Mouse (Mus musculus) neural tube, embryonic 11.5 days (tissue): ENCODE results near the gene Scgb3a1. TPM values are rescaled to one million over a fixed set of nuclear protein-coding genes. Genes with fewer than 3 reads are reported as not detected.

Source experiments
- ATAC-seq: fragments of 200-750 bp; cut with Nextera tagmentation; 2 replicates; pipeline ENCODE4 v1.8.0; 2017; ENCODE audit warnings: moderate number of reproducible peaks, mild to moderate bottlenecking, moderate TSS enrichment, moderate library complexity; ENCODE audit not compliant: insufficient read depth, low FRiP score, low TSS enrichment
- DNase-seq: peaks from one replicate; pipeline ENCODE4 v3.0.0-alpha.2; 2015; ENCODE audit warnings: low spot score
- H3K27ac ChIP-seq: fragments of 300-500 bp; sonication (generic); 2 replicates; pipeline ENCODE4 v1.5.1; 2014; ENCODE audit warnings: low read depth, mild to moderate bottlenecking, low read length
- H3K27me3 ChIP-seq: fragments of 300-500 bp; sonication (generic); 2 replicates; pipeline ENCODE4 v1.6.1; 2014; ENCODE audit warnings: mild to moderate bottlenecking, low read length, mixed read lengths; ENCODE audit not compliant: control insufficient read depth, insufficient read depth
- H3K36me3 ChIP-seq: fragments of 300-500 bp; sonication (generic); 2 replicates; pipeline ENCODE4 v1.6.1; 2014; ENCODE audit warnings: mild to moderate bottlenecking, low read length, moderate library complexity, mixed read lengths; ENCODE audit not compliant: control insufficient read depth, insufficient read depth
- H3K4me1 ChIP-seq: fragments of 300-500 bp; sonication (generic); 2 replicates; pipeline ENCODE4 v1.6.1; 2014; ENCODE audit warnings: low read length, mixed read lengths; ENCODE audit not compliant: control insufficient read depth, insufficient read depth
- H3K4me2 ChIP-seq: fragments of 300-500 bp; sonication (generic); 2 replicates; pipeline ENCODE4 v1.6.1; 2014; ENCODE audit warnings: low read depth, mild to moderate bottlenecking, moderate library complexity
- H3K4me3 ChIP-seq: fragments of 300-500 bp; sonication (generic); 2 replicates; pipeline ENCODE4 v1.5.1; 2014; ENCODE audit warnings: low read depth, low read length
- H3K9ac ChIP-seq: fragments of 300-500 bp; sonication (generic); 2 replicates; pipeline ENCODE4 v1.6.1; 2014; ENCODE audit warnings: mild to moderate bottlenecking, low read length
- H3K9me3 ChIP-seq: fragments of 300-500 bp; sonication (generic); 2 replicates; pipeline ENCODE4 v1.6.1; 2016; ENCODE audit warnings: low read length; ENCODE audit not compliant: control insufficient read depth
- WGBS: fragments of 180-500 bp; shearing (Covaris S2); extraction: QIAGEN DNeasy Blood & Tissue Kit; methylation state at CpG from one replicate; pipeline ENCODE4 v1.1.7; 2014; 5-methylcytosine and 5-hydroxymethylcytosine counted together
- polyA plus RNA-seq: library from polyadenylated mRNA; unstranded; fragments of >200 nt; fragmentation: Nextera tagmentation; extraction: Ambion mirVana; gene quantifications from 2 replicates; pipeline ENCODE4 v1.2.1, GENCODE M21; 2014

Gene Scgb3a1
- polyA plus RNA-seq, 1 experiment from 2014 or later, result not detected

- Histone ChIP-seq H3K36me3 (peaks cover 2% of the 10 kb centered on the region; the same call in 1 of the 2 replicates), H3K27me3 (no peaks in the 10 kb centered on the region), H3K27ac (no peak overlapping the region), H3K9ac (no peak overlapping the region), H3K4me3 (no peak overlapping the region), H3K4me2 (no peak overlapping the region), H3K9me3 (no peaks in the 10 kb centered on the region), H3K4me1 (peaks cover 11% of the 10 kb centered on the region)
- WGBS, result 90% methylated on average over 2 of the region's 2 CpGs
- ATAC-seq, result no peak
- no peak for DNase-seq
Measured at GRCm38 (mm10) chr11:49707834-49708233, 44.4 kb downstream of the Scgb3a1 start.

GRCm38 (mm10) chr11:49710664-49711063, 47.3 kb downstream of the Scgb3a1 start:
- H3K27ac ChIP-seq, result no peak overlapping the region
- no peaks in the 10 kb centered on the region for H3K9me3 ChIP-seq
- no peak for ATAC-seq
- no peak for DNase-seq
- no peaks in the 10 kb centered on the region for H3K27me3 ChIP-seq
- H3K4me1 ChIP-seq, result peaks cover 11% of the 10 kb centered on the region
- WGBS, result 96% methylated on average over 2 of the region's 2 CpGs
- H3K4me2 ChIP-seq, result peak overlapping the region; percentile 60
- peak overlapping the region; percentile 99 for H3K4me3 ChIP-seq
- H3K36me3 ChIP-seq, result no peaks in the 10 kb centered on the region; the same call in 1 of the 2 replicates
- no peak overlapping the region for H3K9ac ChIP-seq

GRCm38 (mm10) chr11:49711981-49712554, 48.7 kb downstream of the Scgb3a1 start:
- ATAC-seq (peak; percentile 68), DNase-seq (peak; percentile 53)
- Histone ChIP-seq H3K36me3 (no peaks in the 10 kb centered on the region), H3K4me1 (peaks cover 11% of the 10 kb centered on the region), H3K27ac (peak overlapping the region; percentile 91), H3K9ac (peak overlapping the region; percentile 99), H3K27me3 (no peaks in the 10 kb centered on the region), H3K9me3 (no peaks in the 10 kb centered on the region), H3K4me2 (peak overlapping the region; percentile 60), H3K4me3 (peak overlapping the region; percentile 99)
- WGBS, result under 1% methylated on average over 47 of the region's 70 CpGs

GRCm38 (mm10) chr11:49712555-49713335, 49.3 kb downstream of the Scgb3a1 start, which contains the start of gene Cnot6:
Gene Cnot6, minus strand, starts transcription at chr11:49712723.
- Histone ChIP-seq H3K4me3 (peak within 1 kb of the TSS; percentile 99), H3K4me1 (peaks cover 11% of the 10 kb centered on the region), H3K9me3 (no peaks in the 10 kb centered on the region), H3K27me3 (no peaks in the 10 kb centered on the region), H3K36me3 (no peaks in the 10 kb centered on the region), H3K9ac (peak within 1 kb of the TSS; percentile 99), H3K4me2 (peak within 1 kb of the TSS; percentile 60), H3K27ac (peak within 1 kb of the TSS; percentile 91)
- DNase-seq, result peak; percentile 100
- WGBS, result 1% methylated on average over 51 of the region's 65 CpGs
- peak; percentile 97 for ATAC-seq

- peak; percentile 3; the same call in 1 of the 2 replicates for ATAC-seq
- Histone ChIP-seq H3K27me3 (no peaks in the 10 kb centered on the region), H3K27ac (0 out of 2 replicates have a peak overlapping the region, but pooled peaks have one; percentile 44)
Measured at GRCm38 (mm10) chr11:49713336-49714334, 50.2 kb downstream of the Scgb3a1 start.

More at GRCm38 (mm10) chr11:49713336-49714334, 50.2 kb downstream of the Scgb3a1 start:
- WGBS, result 41% methylated on average over 20 of the region's 20 CpGs
- H3K36me3 ChIP-seq, result no peaks in the 10 kb centered on the region
- peak overlapping the region; percentile 99 for H3K9ac ChIP-seq
- H3K9me3 ChIP-seq, result no peaks in the 10 kb centered on the region
- peak; percentile 44 for DNase-seq
- peaks cover 11% of the 10 kb centered on the region for H3K4me1 ChIP-seq
- H3K4me3 ChIP-seq, result peak overlapping the region; percentile 99
- peak overlapping the region; percentile 44 for H3K4me2 ChIP-seq

Other genes starting within 250 kb of the Scgb3a1 start
- gene Olfr1389, start 240.5 kb upstream of the Scgb3a1 start, polyA plus RNA-seq, result not detected in 2 replicates
- gene Olfr1388, start 227.0 kb upstream of the Scgb3a1 start, polyA plus RNA-seq, result 0.08 TPM in 1 of 2 replicates, not detected in the other
- not detected in 2 replicates for gene Olfr1387, start 208.3 kb upstream of the Scgb3a1 start, polyA plus RNA-seq
- gene Olfr1386, start 198.6 kb upstream of the Scgb3a1 start, polyA plus RNA-seq, result not detected in 2 replicates
- not detected in 2 replicates for gene Olfr1385, start 174.5 kb upstream of the Scgb3a1 start, polyA plus RNA-seq
- gene Olfr1384, start 156.9 kb upstream of the Scgb3a1 start, polyA plus RNA-seq, result not detected in 2 replicates
- not detected in 2 replicates for gene Olfr1383, start 144.0 kb upstream of the Scgb3a1 start, polyA plus RNA-seq
- gene Olfr1382, start 135.4 kb upstream of the Scgb3a1 start, polyA plus RNA-seq, result not detected in 2 replicates
- not detected in 2 replicates for gene Olfr1381, start 120.2 kb upstream of the Scgb3a1 start, polyA plus RNA-seq
- gene Olfr1380, start 106.7 kb upstream of the Scgb3a1 start, polyA plus RNA-seq, result not detected in 2 replicates
- 4.9 TPM in 2 replicates for gene Flt4, start 54.3 kb upstream of the Scgb3a1 start, polyA plus RNA-seq
- gene Cnot6, start 49.1 kb downstream of the Scgb3a1 start, polyA plus RNA-seq, result 53.9 and 60.2 TPM in 2 replicates
- 10.9 and 11.8 TPM in 2 replicates for gene Gfpt2, start 130.6 kb downstream of the Scgb3a1 start, polyA plus RNA-seq
- 50.9 and 51.8 TPM in 2 replicates for gene Mapk9, start 183.1 kb downstream of the Scgb3a1 start, polyA plus RNA-seq
- 8.5 and 10.9 TPM in 2 replicates for gene Rasgef1c, start 238.2 kb downstream of the Scgb3a1 start, polyA plus RNA-seq